Mouse (Mus musculus) myocyte (in vitro differentiated cells): ENCODE measurements around the gene Fbxl19. TPM values are rescaled to one million over a fixed set of nuclear protein-coding genes. Genes with fewer than 3 reads are reported as not detected.

ENCODE experiments used
- H3K27me3 ChIP-seq: one replicate; pipeline ENCODE4 v1.6.1; 2011; ENCODE audit not compliant: control insufficient read depth, insufficient read depth, insufficient read length
- H3K36me3 ChIP-seq: one replicate; pipeline ENCODE4 v1.6.1; 2011; ENCODE audit not compliant: control insufficient read depth, insufficient read depth
- H3K4me2 ChIP-seq: one replicate; pipeline ENCODE4 v1.6.1; 2011; ENCODE audit warnings: low read depth, control low read depth
- H3K4me3 ChIP-seq: one replicate; pipeline ENCODE4 v1.5.1; 2011; ENCODE audit warnings: mild to moderate bottlenecking, control low read depth, moderate library complexity
- H3K79me2 ChIP-seq: one replicate; pipeline ENCODE4 v1.6.1; 2011; ENCODE audit not compliant: control insufficient read depth, insufficient read depth
- H3ac ChIP-seq: one replicate; pipeline ENCODE4 v1.6.1; 2011; ENCODE audit not compliant: control insufficient read depth, insufficient read length
- CEBPB ChIP-seq: IDR thresholded peaks from 2 replicates; pipeline ENCODE4 v1.6.1; 2011; ENCODE audit warnings: mild to moderate bottlenecking, moderate library complexity; ENCODE audit not compliant: poor library complexity, insufficient read depth, severe bottlenecking
- E2F4 ChIP-seq: IDR thresholded peaks from one replicate; pipeline ENCODE4 v1.6.1; 2011; ENCODE audit warnings: mild to moderate bottlenecking, control low read depth, moderate library complexity; ENCODE audit not compliant: insufficient read depth
- MAX ChIP-seq: IDR thresholded peaks from one replicate; pipeline ENCODE4 v1.6.1; 2011; ENCODE audit warnings: low read depth, mild to moderate bottlenecking, control low read depth
- MYOD1 ChIP-seq, 3 experiments: IDR thresholded peaks; one replicate each; pipeline ENCODE4 v1.6.1; 2011; ENCODE audit warnings: control low read depth in 2 of 3, low read depth in 2 of 3, mild to moderate bottlenecking in 2 of 3, moderate library complexity in 1 of 3; ENCODE audit not compliant: insufficient read length in 2 of 3, control insufficient read depth in 1 of 3
- MYOG ChIP-seq, 3 experiments: IDR thresholded peaks; one replicate each; pipeline ENCODE4 v1.6.1; 2011; ENCODE audit warnings: control low read depth in 2 of 3, low read depth in 2 of 3, mild to moderate bottlenecking in 2 of 3; ENCODE audit not compliant: insufficient read length in 2 of 3, control insufficient read depth in 1 of 3, insufficient read depth in 1 of 3
- POLR2A ChIP-seq: IDR thresholded peaks from one replicate; pipeline ENCODE4 v1.6.1; 2011; ENCODE audit warnings: low read depth, mild to moderate bottlenecking, control low read depth, moderate library complexity; ENCODE audit not compliant: insufficient read length
- POLR2AphosphoS2 ChIP-seq: IDR thresholded peaks from one replicate; pipeline ENCODE4 v1.6.1; 2011; ENCODE audit warnings: low read depth, control low read depth; ENCODE audit not compliant: insufficient read length
- REST ChIP-seq: IDR thresholded peaks from one replicate; pipeline ENCODE4 v1.6.1; 2011; ENCODE audit warnings: mild to moderate bottlenecking, control low read depth, moderate library complexity; ENCODE audit not compliant: insufficient read depth, insufficient read length
- SRF ChIP-seq: IDR thresholded peaks from one replicate; pipeline ENCODE4 v1.6.1; 2011; ENCODE audit warnings: low read depth; ENCODE audit not compliant: control insufficient read depth, insufficient read length
- TCF12 ChIP-seq: IDR thresholded peaks from one replicate; pipeline ENCODE4 v1.6.1; 2011; ENCODE audit warnings: mild to moderate bottlenecking, control low read depth; ENCODE audit not compliant: poor library complexity, insufficient read depth, severe bottlenecking
- TCF3 ChIP-seq: IDR thresholded peaks from one replicate; pipeline ENCODE4 v1.6.1; 2011; ENCODE audit warnings: low read depth, control low read depth; ENCODE audit not compliant: insufficient read length
- USF1 ChIP-seq: IDR thresholded peaks from one replicate; pipeline ENCODE4 v1.6.1; 2011; ENCODE audit warnings: low read depth, mild to moderate bottlenecking, control low read depth, moderate library complexity
- polyA plus RNA-seq: library from polyadenylated mRNA; unstranded; fragments of >200 nt; fragmentation: generic; extraction: Trizol; gene quantifications from one replicate; pipeline ENCODE4 v1.2.1, GENCODE M21; 2012; ENCODE audit warnings: missing spikeins

Gene Fbxl19
- polyA plus RNA-seq, 1 experiment = 11.9 TPM

DNA sequence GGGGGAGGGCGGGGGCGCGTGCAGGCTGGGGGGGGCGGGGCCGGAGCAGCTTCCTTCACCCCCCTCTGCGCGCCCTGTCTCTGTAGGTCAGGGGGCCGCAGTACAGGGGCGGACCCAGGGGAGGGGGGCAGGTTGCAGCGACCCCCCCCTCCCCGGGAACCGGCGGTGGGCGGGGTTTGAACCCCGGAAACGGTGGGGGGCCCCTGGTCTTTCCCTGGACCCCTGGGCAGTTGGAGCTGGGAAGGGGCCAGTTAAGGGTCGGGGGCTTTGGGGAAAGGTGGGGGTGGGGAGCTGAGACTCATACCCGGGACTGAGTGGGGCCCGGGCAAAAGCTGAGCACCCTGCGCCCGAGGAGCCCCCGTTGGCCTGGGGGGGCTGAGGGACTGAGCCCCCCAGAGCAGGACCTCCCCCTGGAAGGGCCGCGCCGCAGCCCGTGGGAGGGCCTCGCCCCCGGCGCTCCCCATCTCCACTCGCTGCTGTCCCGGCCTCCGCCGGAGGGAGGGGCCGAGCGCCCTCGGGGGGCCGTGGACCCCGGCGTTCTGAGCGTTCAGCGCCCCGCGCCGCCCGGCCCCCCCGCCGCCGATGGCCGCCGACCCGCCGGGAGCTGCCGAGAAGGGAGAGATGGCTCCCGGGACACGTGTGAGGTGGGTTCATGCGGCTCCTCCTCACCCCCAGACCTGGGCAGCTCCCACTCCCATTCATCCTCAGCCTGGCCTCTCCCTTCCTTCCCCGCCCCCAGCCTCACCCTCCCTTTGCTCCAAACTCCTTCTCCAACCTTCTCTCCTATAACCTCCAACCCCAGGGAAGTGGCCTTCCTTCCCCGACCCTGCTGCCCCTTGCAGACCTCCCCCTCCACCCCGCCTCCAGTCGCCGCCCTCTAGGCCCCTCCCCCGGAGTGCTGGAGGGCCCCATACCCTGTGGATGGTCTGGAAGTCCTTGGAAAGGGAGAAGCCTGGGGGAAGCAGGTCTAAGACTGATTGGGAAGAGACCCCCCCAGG is 2.5 kb downstream of the Fbxl19 start:
- Histone ChIP-seq H3K79me2 (no peaks in the 10 kb centered on the region), H3K4me2 (peak overlapping the region; percentile 61), H3K27me3 (no peaks in the 10 kb centered on the region), H3K36me3 (peaks cover 5% of the 10 kb centered on the region), H3ac (peak overlapping the region; percentile 21), H3K4me3 (peak overlapping the region; percentile 47)
- TF ChIP-seq POLR2A (no peak), POLR2AphosphoS2 (no peak), MYOG (IDR thresholded peaks at IDR 0.05; ENCODE audit: control insufficient read depth in 1 of 3, insufficient read depth in 1 of 3, insufficient read length in 2 of 3, low read depth in 2 of 3) (no peak)

DNA sequence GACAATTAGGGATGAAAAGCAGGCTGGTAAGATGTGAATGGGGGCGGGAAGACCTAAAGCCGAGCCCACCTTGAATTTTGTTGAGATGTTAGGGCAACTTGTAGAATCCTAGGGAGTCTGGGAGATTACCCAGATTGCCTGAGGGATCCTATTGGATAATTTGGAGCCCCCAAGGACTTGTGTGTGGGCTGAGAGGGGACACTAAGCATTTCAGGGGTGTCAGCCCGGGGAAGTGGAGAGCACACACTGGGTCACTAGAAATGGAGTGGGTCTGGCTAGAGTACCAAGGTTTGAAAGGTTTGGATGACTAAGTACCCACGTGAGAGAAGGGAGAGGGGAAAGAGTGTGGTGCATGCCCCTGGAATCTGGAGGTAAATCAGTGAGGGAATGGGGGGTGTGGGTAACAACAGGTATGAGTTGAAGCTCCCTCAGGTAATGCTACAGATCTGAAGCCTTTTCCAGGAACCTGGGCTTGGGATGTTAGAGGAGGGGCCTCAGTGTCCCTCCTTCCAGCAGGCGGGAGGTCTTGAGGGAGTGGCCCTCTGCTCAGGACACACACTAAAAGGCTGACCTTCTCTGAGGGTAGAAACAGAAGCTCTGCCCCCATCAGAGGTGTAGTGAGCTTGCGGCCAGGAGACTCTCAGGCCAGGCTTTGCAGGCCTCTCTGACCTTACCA is 3.4 kb downstream of the Fbxl19 start:
- peak overlapping the region; percentile 21 for H3ac ChIP-seq
- TF ChIP-seq TCF3 (no peak), POLR2A (no peak), MYOD1 (IDR thresholded peaks at IDR 0.05; ENCODE audit: control insufficient read depth in 1 of 3, insufficient read length in 2 of 3, low read depth in 2 of 3) (no peak), MYOG (IDR thresholded peaks at IDR 0.05; ENCODE audit: control insufficient read depth in 1 of 3, insufficient read depth in 1 of 3, insufficient read length in 2 of 3, low read depth in 2 of 3) (no peak)

DNA sequence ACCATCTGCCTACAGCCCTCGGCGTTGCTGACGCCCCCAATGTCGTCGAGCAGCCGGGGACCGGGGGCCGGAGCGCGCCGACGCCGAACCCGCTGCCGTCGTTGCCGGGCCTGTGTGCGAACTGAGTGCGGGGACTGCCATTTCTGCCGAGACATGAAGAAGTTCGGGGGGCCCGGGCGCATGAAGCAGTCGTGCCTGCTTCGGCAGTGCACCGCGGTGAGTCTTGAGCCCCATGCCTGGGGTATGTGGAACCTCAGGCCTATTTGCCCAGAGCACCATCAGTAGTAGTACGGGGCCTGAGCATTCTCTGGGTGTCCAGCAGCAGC is 3.9 kb downstream of the Fbxl19 start:
- Histone ChIP-seq H3K4me2 (no peak overlapping the region), H3K27me3 (no peaks in the 10 kb centered on the region), H3K4me3 (no peak overlapping the region), H3K36me3 (peaks cover 10% of the 10 kb centered on the region), H3K79me2 (no peaks in the 10 kb centered on the region), H3ac (no peak overlapping the region)
- TF ChIP-seq MYOD1 (IDR thresholded peaks at IDR 0.05; ENCODE audit: control insufficient read depth in 1 of 3, insufficient read length in 2 of 3, low read depth in 2 of 3) (no peak), USF1 (no peak)

More for the DNA sequence above, 3.4 kb downstream of the Fbxl19 start:
- peak overlapping the region; percentile 47 for H3K4me3 ChIP-seq
- H3K36me3 ChIP-seq = peaks cover 9% of the 10 kb centered on the region
- H3K79me2 ChIP-seq = no peaks in the 10 kb centered on the region
- H3K4me2 ChIP-seq = peak overlapping the region; percentile 61
- no peaks in the 10 kb centered on the region for H3K27me3 ChIP-seq

DNA sequence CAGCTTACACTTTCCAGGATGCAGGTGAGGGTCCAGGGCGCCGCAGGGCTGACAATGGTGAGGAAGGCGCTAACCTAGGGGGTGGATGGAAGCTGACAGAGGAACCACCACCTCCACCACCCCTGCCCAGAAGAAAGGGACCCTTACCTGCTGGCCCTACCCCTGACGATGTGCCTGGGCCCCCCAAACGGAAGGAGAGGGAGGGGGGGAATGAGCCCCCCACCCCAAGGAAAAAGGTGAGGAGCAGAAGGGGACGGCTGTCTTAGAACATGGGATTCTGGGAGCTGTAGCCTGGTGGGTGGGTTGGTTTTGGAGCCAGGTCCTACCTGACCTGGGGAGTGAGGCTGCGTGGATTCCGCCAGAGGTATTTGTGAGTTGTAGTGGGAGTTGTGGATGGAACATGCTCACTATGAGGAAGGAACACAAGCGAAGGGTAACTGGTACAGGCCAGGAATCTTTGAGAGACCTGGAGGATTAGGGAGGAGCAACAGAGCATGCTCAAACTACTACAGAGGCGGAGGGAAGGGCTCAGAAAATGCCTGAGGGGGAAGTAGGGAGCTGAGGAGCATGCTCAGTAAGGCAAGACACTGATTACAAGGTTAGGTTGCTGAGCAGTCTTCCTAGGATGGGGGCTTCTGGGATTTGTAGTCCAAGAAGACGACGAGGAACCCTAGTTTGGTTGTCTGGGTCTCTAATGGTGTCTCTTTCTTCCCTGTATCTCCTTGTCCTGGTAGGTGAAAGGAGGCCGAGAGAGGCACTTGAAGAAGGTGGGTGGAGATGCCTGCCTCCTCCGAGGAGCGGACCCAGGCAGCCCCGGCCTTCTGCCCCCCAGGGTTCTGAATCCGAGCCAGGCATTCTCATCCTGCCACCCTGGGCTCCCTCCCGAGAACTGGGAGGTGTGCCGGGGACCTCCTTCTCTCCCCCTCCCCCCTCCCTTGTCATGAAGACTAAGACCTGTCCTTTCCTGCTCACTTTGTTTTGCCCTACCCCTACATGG is 6.1 kb downstream of the Fbxl19 start:
- Histone ChIP-seq H3K36me3 (peaks cover 10% of the 10 kb centered on the region), H3K4me3 (no peak overlapping the region), H3K4me2 (no peak overlapping the region), H3K27me3 (no peaks in the 10 kb centered on the region), H3ac (no peak overlapping the region), H3K79me2 (no peaks in the 10 kb centered on the region)
- TF ChIP-seq TCF3 = no peak
- TF ChIP-seq MYOD1 (IDR thresholded peaks at IDR 0.05; ENCODE audit: control insufficient read depth in 1 of 3, insufficient read length in 2 of 3, low read depth in 2 of 3) = no peak
- TF ChIP-seq USF1 = no peak
- TF ChIP-seq REST = no peak
- TF ChIP-seq MYOG (IDR thresholded peaks at IDR 0.05; ENCODE audit: control insufficient read depth in 1 of 3, insufficient read depth in 1 of 3, insufficient read length in 2 of 3, low read depth in 2 of 3) = no peak
- no peak for TF ChIP-seq E2F4
- no peak for TF ChIP-seq CEBPB
- TF ChIP-seq POLR2AphosphoS2 = no peak
- no peak for TF ChIP-seq TCF12
- TF ChIP-seq SRF = no peak
- TF ChIP-seq POLR2A = no peak
- TF ChIP-seq MAX = no peak

DNA sequence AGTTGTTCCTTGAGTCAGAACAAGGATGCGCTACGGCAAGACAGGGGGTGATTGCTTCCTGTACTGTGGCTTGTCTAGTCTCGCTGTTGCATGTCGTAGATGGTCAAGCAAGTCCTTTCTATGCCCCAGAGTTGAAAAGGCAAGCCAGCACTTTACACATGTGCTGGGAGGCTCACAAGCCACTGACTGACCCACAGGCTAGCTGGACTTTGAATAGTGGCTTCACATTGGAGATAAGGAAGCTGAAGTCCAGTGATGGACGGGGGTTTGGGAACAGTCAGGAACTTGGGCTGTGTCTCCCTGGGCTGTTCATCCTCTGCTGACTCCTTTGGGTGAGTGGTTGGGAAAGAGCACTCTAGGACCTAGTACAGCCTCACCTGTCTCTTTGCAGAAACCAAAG is 7.3 kb downstream of the Fbxl19 start:
- TF ChIP-seq MAX (no peak), USF1 (no peak), TCF3 (no peak), E2F4 (no peak), POLR2A (no peak), CEBPB (no peak), MYOG (IDR thresholded peaks at IDR 0.05; ENCODE audit: control insufficient read depth in 1 of 3, insufficient read depth in 1 of 3, insufficient read length in 2 of 3, low read depth in 2 of 3) (no peak), TCF12 (no peak), REST (no peak), SRF (no peak), MYOD1 (IDR thresholded peaks at IDR 0.05; ENCODE audit: control insufficient read depth in 1 of 3, insufficient read length in 2 of 3, low read depth in 2 of 3) (no peak), POLR2AphosphoS2 (no peak)
- Histone ChIP-seq H3K79me2 (no peaks in the 10 kb centered on the region), H3K36me3 (peaks cover 14% of the 10 kb centered on the region), H3K4me3 (no peak overlapping the region), H3K4me2 (no peak overlapping the region), H3ac (no peak overlapping the region), H3K27me3 (no peaks in the 10 kb centered on the region)
